Mouse (Mus musculus): ENCODE results near the gene Nek10. TPM values are rescaled to one million over a fixed set of nuclear protein-coding genes. Genes with fewer than 3 reads are reported as not detected.

The Nek10 gene
- polyA plus RNA-seq, 1 experiment from 2014 or later, result 0.05 TPM

DNA sequence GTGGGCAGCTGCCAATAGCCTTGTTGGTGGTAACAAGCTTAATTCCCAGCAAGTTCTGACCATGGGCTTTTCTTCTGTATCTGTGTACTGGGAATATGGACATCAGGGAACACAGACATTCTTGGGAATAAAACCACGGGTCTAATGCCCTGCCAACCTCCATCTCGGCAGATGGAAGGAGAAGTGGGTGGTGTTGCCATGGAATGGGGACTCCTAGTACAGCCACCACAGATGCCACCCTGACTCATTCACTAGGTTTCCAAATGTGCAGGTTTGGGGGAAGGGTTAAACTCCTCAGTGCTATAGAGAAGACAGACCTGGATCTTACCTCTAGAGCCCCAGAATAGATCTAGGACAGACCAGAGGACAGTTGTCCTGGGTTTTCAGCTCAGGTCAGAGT lies 31.1 kb downstream of the Nek10 start:
- Histone ChIP-seq H3K9me3 (no peaks in the 10 kb centered on the region), H3K4me2 (no peak overlapping the region), H3K9ac (no peak overlapping the region), H3K36me3 (replicated peaks) (no peaks in the 10 kb centered on the region), H3K27me3 (no peaks in the 10 kb centered on the region), H3K4me1 (no peaks in the 10 kb centered on the region), H3K4me3 (replicated peaks) (no peak overlapping the region), H3K27ac (no peak overlapping the region)
- 87% methylated on average over 2 of the region's 2 CpGs for WGBS
- no peak for ATAC-seq (ENCODE audit: low FRiP score)

DNA sequence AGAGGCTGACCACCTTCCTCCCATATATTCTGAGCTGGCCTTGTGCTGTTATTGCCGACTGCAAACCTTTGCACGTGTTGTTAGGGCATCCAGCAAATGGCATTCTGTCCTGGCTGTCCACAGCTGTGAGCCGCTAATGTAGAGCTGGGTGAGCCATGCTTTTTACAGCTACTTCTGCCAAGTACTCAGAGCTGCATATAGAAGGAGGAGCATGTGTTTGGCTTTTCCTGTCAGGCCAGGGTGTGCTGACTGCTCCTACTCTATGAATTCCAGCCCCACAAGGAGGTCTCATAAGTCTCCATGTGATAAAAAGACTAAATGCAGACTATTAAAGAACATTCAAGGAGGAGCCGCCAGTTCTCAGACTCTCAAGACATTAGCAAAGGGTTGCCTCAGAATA lies 34.4 kb downstream of the Nek10 start:
- Histone ChIP-seq H3K4me3 (replicated peaks) (no peak overlapping the region), H3K9me3 (no peaks in the 10 kb centered on the region), H3K9ac (no peak overlapping the region), H3K4me1 (no peaks in the 10 kb centered on the region), H3K36me3 (replicated peaks) (no peaks in the 10 kb centered on the region), H3K27ac (no peak overlapping the region), H3K27me3 (no peaks in the 10 kb centered on the region), H3K4me2 (no peak overlapping the region)
- 88% methylated on average over 4 of the region's 4 CpGs for WGBS
- no peak for ATAC-seq (ENCODE audit: low FRiP score)

- no peak for ATAC-seq (ENCODE audit: low FRiP score)
- Histone ChIP-seq H3K4me3 (replicated peaks) (no peak overlapping the region), H3K36me3 (replicated peaks) (no peaks in the 10 kb centered on the region), H3K27me3 (no peaks in the 10 kb centered on the region), H3K4me2 (no peak overlapping the region), H3K27ac (no peak overlapping the region), H3K9me3 (no peaks in the 10 kb centered on the region), H3K4me1 (no peaks in the 10 kb centered on the region), H3K9ac (no peak overlapping the region)
- WGBS, result 74% methylated on average over 1 of the region's 1 CpGs
These were observed 34.9 kb downstream of the Nek10 start for GRCm38 (mm10) chr14:14838109-14838508.

DNA sequence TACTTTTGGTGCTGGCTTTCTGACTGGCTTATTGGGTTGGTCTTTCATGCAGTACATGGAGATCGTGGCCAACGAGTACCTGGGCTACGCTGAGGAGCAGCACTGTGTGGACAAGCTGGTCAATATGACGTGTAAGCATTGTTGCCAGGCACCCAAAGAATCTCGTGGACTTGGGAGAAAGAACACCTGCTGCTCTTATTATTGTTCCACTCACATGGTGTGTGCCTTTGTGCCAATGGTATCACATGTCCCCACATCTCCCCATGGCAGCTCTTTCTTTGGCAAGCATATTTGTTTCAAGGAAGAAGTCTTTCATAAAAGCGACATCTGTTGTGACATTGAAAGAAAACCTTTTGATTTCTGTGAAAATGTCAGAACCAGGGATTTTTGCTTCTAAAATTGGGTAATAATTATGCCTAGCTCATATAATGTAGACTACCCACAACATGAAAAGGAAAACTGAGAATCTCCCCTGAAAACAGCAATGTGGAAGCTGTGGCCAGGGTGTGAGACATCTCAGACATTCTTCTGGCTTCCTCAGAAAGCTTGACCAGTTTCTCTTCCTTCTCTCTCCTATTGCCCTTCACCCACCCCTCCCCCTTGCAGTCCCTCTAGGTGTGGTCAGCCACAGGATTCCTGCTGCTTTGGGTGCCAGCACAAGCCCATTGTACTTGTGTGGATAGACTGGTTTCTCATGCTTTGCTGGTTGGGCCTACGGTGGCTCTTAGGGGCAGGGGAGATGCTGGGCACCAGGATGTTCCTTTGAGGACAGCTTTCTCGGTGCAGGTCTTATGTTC lies 39.7 kb downstream of the Nek10 start:
- no peak overlapping the region for H3K4me3 ChIP-seq (replicated peaks)
- H3K36me3 ChIP-seq (replicated peaks), result no peaks in the 10 kb centered on the region
- no peaks in the 10 kb centered on the region for H3K9me3 ChIP-seq
- H3K9ac ChIP-seq, result no peak overlapping the region
- no peaks in the 10 kb centered on the region for H3K4me1 ChIP-seq
- no peak overlapping the region for H3K27ac ChIP-seq
- H3K27me3 ChIP-seq, result no peaks in the 10 kb centered on the region
- no peak for ATAC-seq (ENCODE audit: low FRiP score)
- H3K4me2 ChIP-seq, result no peak overlapping the region
- WGBS, result 84% methylated on average over 8 of the region's 8 CpGs

DNA sequence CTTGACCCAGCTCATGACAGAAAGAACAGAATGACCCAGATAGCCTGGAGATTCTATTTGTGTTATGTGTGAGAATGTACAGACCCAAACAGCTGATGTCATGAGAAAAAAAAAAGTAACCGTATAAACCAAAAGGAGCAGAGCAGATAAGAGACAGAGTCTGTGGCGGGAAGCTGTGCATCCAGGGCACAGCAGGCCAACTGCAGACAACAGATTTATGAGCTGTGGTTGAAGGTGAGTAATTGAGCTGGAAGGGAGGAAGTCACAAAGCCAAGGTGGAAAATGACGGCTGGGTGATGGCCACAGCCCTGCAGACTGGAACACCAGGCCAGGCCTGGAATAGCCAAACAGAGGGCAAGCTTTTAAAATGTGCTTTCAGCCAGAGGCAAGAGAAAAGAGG lies 49.6 kb downstream of the Nek10 start:
- Histone ChIP-seq H3K4me3 (replicated peaks) (no peak overlapping the region), H3K9me3 (no peaks in the 10 kb centered on the region), H3K4me2 (no peak overlapping the region), H3K4me1 (no peaks in the 10 kb centered on the region), H3K27ac (no peak overlapping the region), H3K36me3 (replicated peaks) (no peaks in the 10 kb centered on the region), H3K27me3 (no peaks in the 10 kb centered on the region), H3K9ac (no peak overlapping the region)
- 66% methylated on average over 3 of the region's 3 CpGs for WGBS
- ATAC-seq (ENCODE audit: low FRiP score), result no peak

DNA sequence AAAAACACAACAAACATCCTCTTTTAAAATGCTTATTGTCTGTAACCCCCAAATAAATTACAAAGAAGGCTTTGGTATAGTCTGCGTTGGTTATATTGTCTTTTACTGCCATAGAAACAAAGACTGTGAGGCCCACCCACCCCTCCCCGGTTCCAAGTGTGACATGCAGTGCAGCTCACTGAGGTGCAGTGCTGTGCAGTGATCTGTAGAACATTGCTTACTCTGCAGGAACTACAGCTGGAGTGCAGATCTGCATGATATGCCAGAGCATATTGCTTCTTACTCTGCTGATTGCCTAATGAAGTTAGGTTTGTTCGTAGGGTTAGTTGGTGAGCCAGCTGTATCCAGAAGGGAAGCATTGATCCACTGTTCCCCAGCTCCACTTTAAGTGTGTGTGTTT lies 57.1 kb downstream of the Nek10 start:
- H3K4me1 ChIP-seq, result no peaks in the 10 kb centered on the region
- H3K27ac ChIP-seq, result no peak overlapping the region
- no peaks in the 10 kb centered on the region for H3K36me3 ChIP-seq (replicated peaks)
- H3K9me3 ChIP-seq, result no peaks in the 10 kb centered on the region
- 57% methylated on average over 3 of the region's 3 CpGs for WGBS
- H3K27me3 ChIP-seq, result no peaks in the 10 kb centered on the region
- H3K4me2 ChIP-seq, result no peak overlapping the region
- ATAC-seq (ENCODE audit: low FRiP score), result no peak
- no peak overlapping the region for H3K4me3 ChIP-seq (replicated peaks)
- H3K9ac ChIP-seq, result no peak overlapping the region

DNA sequence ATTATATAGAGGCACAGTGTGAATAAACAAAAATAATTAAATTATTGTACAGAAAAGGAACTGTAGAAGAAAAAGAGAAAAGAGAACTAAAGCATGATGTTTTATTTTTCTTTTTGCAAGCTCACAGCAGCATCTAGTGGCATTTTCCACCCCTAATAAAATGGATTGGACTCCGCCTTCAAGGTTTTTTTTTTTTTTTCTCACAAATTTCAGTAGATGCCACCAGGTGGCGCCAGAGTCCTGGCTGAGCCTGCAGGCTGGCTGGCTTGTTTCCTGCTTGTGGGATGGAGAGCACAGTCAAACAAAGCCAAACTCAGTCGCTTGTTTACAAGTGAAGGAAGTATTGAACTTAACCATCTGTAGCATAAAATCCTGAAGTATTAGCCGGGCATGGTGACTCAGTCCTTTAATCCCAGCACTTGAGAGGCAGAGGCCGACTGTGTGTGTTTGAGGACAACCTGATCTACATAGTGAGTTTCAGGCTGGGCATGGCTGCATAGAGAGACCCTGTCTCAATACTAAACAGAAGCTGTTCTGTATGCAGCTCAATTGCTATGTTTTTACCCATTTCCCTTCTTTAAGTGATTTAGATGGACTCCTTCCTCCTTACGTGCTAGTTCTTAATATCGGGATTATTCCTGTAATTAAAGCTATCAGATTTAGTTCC lies 60.6 kb downstream of the Nek10 start:
- Histone ChIP-seq H3K36me3 (replicated peaks) (no peaks in the 10 kb centered on the region), H3K9me3 (no peaks in the 10 kb centered on the region), H3K9ac (no peak overlapping the region), H3K4me1 (no peaks in the 10 kb centered on the region), H3K4me2 (no peak overlapping the region), H3K27me3 (no peaks in the 10 kb centered on the region), H3K27ac (no peak overlapping the region), H3K4me3 (replicated peaks) (no peak overlapping the region)
- ATAC-seq (ENCODE audit: low FRiP score), result peak; percentile 89
- 27% methylated on average over 7 of the region's 7 CpGs for WGBS

DNA sequence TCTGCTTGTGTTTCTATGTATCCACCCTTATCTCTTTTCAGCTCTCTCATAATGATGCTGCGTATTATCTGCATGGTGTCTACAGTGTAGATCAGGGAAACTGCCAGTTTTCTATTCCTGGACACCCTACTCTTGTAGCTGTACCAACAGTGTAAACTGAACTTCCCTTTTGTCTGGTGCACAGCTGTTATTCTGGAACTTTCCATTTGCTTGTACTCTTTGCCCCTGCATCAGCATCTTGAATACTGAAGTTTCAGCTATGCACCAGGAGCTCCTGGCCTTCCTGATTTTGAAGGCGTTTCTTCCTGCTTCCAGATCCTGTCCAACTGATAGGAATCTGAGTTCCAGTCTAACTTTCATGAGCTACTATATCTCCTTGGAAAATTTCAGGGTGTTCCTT lies 66.0 kb downstream of the Nek10 start:
- Histone ChIP-seq H3K27ac (no peak overlapping the region), H3K9me3 (no peaks in the 10 kb centered on the region), H3K4me1 (no peaks in the 10 kb centered on the region), H3K27me3 (no peaks in the 10 kb centered on the region), H3K36me3 (replicated peaks) (no peaks in the 10 kb centered on the region), H3K4me3 (replicated peaks) (no peak overlapping the region), H3K4me2 (no peak overlapping the region), H3K9ac (no peak overlapping the region)
- WGBS, result 79% methylated on average over 2 of the region's 2 CpGs
- no peak for ATAC-seq (ENCODE audit: low FRiP score)

DNA sequence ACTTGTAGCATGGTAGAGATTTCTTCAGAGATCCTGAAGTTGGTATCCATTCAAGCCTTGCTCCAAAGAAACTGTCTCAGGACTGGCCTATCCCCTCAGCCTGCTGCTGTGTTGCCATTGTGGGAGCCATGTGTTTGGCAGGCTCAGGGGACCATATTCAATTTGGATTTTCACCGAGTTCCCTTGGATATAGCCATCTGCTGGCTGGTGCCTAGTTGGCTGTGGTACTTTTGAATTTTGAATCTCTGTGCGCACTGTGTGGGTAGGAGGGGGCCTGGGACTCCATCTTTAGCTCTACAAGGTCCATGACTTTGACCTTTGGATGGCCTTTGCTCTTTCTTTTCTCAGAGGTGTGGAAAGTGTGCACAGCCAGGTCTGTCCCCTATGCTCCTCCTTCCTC lies 66.8 kb downstream of the Nek10 start:
- H3K4me3 ChIP-seq (replicated peaks), result no peak overlapping the region
- H3K4me2 ChIP-seq, result no peak overlapping the region
- no peaks in the 10 kb centered on the region for H3K36me3 ChIP-seq (replicated peaks)
- H3K27ac ChIP-seq, result no peak overlapping the region
- no peaks in the 10 kb centered on the region for H3K4me1 ChIP-seq
- no peaks in the 10 kb centered on the region for H3K27me3 ChIP-seq
- no peak for ATAC-seq (ENCODE audit: low FRiP score)
- no peaks in the 10 kb centered on the region for H3K9me3 ChIP-seq
- H3K9ac ChIP-seq, result no peak overlapping the region
- 94% methylated on average over 2 of the region's 2 CpGs for WGBS

GRCm38 (mm10) chr14:14870463-14870862 lies 67.2 kb downstream of the Nek10 start:
- Histone ChIP-seq H3K36me3 (replicated peaks) (no peaks in the 10 kb centered on the region), H3K27me3 (no peaks in the 10 kb centered on the region), H3K4me1 (no peaks in the 10 kb centered on the region), H3K9me3 (no peaks in the 10 kb centered on the region), H3K4me3 (replicated peaks) (no peak overlapping the region), H3K27ac (no peak overlapping the region), H3K9ac (no peak overlapping the region), H3K4me2 (no peak overlapping the region)
- no peak for ATAC-seq (ENCODE audit: low FRiP score)
- 75% methylated on average over 3 of the region's 3 CpGs for WGBS

GRCm38 (mm10) chr14:14871121-14871520 lies 67.9 kb downstream of the Nek10 start:
- Histone ChIP-seq H3K27me3 (no peaks in the 10 kb centered on the region), H3K9me3 (no peaks in the 10 kb centered on the region), H3K9ac (no peak overlapping the region), H3K36me3 (replicated peaks) (no peaks in the 10 kb centered on the region), H3K4me2 (no peak overlapping the region), H3K4me3 (replicated peaks) (no peak overlapping the region), H3K4me1 (no peaks in the 10 kb centered on the region), H3K27ac (no peak overlapping the region)
- no peak for ATAC-seq (ENCODE audit: low FRiP score)
- WGBS, result 94% methylated on average over 1 of the region's 1 CpGs

DNA sequence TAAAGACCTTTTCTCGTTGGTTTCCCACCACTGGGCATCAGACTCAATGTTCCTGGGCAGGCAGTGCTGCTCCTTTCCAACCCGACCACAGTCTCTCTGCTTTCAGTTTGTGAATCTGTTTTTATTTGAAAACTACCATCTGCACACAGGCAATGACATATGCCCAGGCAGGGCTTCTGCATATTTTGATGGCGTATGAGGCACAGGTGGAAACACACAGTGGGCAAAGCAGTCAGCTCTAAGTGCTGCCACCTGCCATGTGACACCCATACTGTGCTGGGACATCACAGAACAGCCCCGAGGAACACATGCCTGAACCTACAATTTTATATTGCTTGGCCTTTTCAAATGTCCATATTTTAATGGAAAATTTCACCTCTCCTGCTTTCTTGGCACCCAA lies 68.5 kb downstream of the Nek10 start:
- Histone ChIP-seq H3K4me3 (replicated peaks) (no peak overlapping the region), H3K27me3 (no peaks in the 10 kb centered on the region)

More for the DNA sequence above, 68.5 kb downstream of the Nek10 start:
- ATAC-seq (ENCODE audit: low FRiP score), result no peak
- Histone ChIP-seq H3K4me2 (no peak overlapping the region), H3K4me1 (no peaks in the 10 kb centered on the region), H3K27ac (no peak overlapping the region), H3K36me3 (replicated peaks) (no peaks in the 10 kb centered on the region), H3K9me3 (no peaks in the 10 kb centered on the region), H3K9ac (no peak overlapping the region)
- WGBS, result 79% methylated on average over 4 of the region's 4 CpGs

All from forebrain, embryonic 12.5 days (tissue).